Mouse (Mus musculus) layer of hippocampus, adult 2 months (tissue): ENCODE measurements around the gene Hrasls5. TPM values are rescaled to one million over a fixed set of nuclear protein-coding genes. Genes with fewer than 3 reads are reported as not detected.
A peak's percentile ranks its signal among the peaks of the same experiment; 100 is the strongest.

Experiments used
- DNase-seq, 2 experiments: peaks; one replicate each; pipeline ENCODE4 v3.0.0; 2022; ENCODE audit warnings: low spot score in 2 of 2
- H3K27ac ChIP-seq: fragments of 200-600 bp; 2 replicates; pipeline ENCODE4 v1.8.1; 2022
- H3K4me3 ChIP-seq: fragments of 200-600 bp; 2 replicates; pipeline ENCODE4 v1.8.1; 2022; ENCODE audit warnings: mild to moderate bottlenecking
- CTCF ChIP-seq: fragments of 200-600 bp; conservative IDR thresholded peaks from 2 replicates; pipeline ENCODE4 v1.8.1; 2022; ENCODE audit warnings: antibody characterized with exemption, mild to moderate bottlenecking, moderate library complexity
- total RNA-seq, 2 experiments: library from RNA; stranded (reverse); gene quantifications; 2 replicates each; pipeline ENCODE4 v1.2.3; 2021

Gene Hrasls5
- total RNA-seq, 2 experiments from 2014 or later: not detected

- H3K27ac ChIP-seq: no peak overlapping the region
- TF ChIP-seq CTCF: no peak
- no peak for DNase-seq
These were observed 4.0 kb downstream of the Hrasls5 start for GRCm38 (mm10) chr19:7616231-7616930.

DNA sequence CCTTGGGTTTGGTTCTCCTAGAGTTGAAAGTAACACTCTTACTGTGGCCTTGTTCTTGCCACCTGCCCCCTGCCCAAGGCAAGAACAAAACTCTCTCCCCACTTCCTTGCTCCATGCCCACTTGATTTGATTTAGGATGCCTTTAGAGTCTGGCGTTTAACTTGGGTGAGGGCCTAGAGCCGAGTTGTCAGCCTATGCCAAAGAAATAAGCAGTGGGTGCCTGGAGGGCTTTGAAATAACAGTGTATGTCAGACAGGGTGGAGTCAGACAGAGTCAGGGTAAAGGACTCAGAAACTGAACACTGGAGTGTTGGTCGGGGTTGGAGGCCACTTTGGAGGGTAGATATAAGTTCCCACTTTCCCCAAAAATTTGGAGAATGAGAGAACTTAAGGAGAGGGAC lies 4.7 kb downstream of the Hrasls5 start:
- TF ChIP-seq CTCF: no peak
- no peak for DNase-seq

More at GRCm38 (mm10) chr19:7616231-7616930, 4.0 kb downstream of the Hrasls5 start:
- H3K4me3 ChIP-seq: no peak overlapping the region

GRCm38 (mm10) chr19:7617696-7618095 lies 5.4 kb downstream of the Hrasls5 start:
- no peak overlapping the region for H3K27ac ChIP-seq
- DNase-seq: peak; percentile 55 to 72
- H3K4me3 ChIP-seq: no peak overlapping the region
- TF ChIP-seq CTCF: peak; percentile 82

More for the DNA sequence above, 4.7 kb downstream of the Hrasls5 start:
- no peak overlapping the region for H3K4me3 ChIP-seq
- H3K27ac ChIP-seq: no peak overlapping the region

- no peak for TF ChIP-seq CTCF
- DNase-seq: no peak
- Histone ChIP-seq H3K27ac (no peak overlapping the region), H3K4me3 (no peak overlapping the region)
These were observed 20.7 kb downstream of the Hrasls5 start for GRCm38 (mm10) chr19:7633021-7633420.

DNA sequence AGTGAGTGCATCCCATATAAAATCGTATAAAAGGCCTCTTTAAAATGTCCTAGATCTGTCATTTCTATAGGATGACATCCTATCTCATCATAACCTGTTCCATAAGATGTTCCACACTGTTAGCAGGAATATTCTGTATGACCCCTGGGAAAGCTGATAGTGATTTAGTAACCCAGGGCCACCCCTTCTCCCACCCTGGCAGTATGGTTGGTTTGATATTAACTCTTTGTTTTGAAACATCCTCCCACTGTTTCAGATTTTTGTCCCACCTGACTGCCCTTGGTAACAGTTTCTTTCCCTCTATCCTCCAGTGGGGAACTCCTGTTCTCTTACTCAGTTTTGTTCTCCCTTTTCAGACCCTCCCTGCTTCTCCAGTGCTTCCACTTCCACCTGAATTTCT lies 21.4 kb downstream of the Hrasls5 start:
- DNase-seq: no peak
- no peak for TF ChIP-seq CTCF
- Histone ChIP-seq H3K27ac (no peak overlapping the region), H3K4me3 (no peak overlapping the region)

GRCm38 (mm10) chr19:7648913-7649666 lies 36.7 kb downstream of the Hrasls5 start:
- Histone ChIP-seq H3K4me3 (no peak overlapping the region), H3K27ac (no peak overlapping the region)
- no peak for TF ChIP-seq CTCF

GRCm38 (mm10) chr19:7672033-7672432 lies 59.7 kb downstream of the Hrasls5 start:
- no peak for TF ChIP-seq CTCF
- H3K27ac ChIP-seq: no peak overlapping the region
- no peak overlapping the region for H3K4me3 ChIP-seq
- no peak for DNase-seq

More at GRCm38 (mm10) chr19:7648913-7649666, 36.7 kb downstream of the Hrasls5 start:
- no peak for DNase-seq

DNA sequence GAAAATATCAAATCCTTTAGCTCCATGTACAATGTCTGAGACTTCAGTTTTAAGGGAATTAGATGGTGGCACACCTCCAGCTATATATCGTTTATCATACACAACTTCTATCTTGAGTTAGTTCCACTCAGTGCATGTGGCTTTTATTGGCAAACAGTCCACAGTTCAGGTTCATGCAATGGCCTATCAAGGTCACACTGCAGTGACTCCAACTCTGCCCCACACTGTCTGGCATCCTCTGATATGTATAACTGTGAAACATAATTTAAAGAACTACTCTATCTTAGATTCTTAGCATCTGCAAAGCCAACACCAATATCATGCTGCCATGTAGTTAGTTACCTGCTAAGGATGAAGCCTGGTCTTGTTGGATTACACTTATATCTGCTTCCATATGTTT lies 75.6 kb downstream of the Hrasls5 start:
- no peak for DNase-seq
- H3K27ac ChIP-seq: no peak overlapping the region
- H3K4me3 ChIP-seq: no peak overlapping the region
- TF ChIP-seq CTCF: no peak

Other genes starting within 250 kb of the Hrasls5 start
- gene Spindoc, start 229.5 kb upstream of the Hrasls5 start, total RNA-seq: 10 to 100 TPM; 30.2 to 31.7 TPM
- gene 2700081O15Rik, start 194.9 kb upstream of the Hrasls5 start, total RNA-seq: 10 to 100 TPM; 45.7 to 47.4 TPM
- 100 to 1,000 TPM; 733 to 764 TPM for gene Rtn3, start 129.3 kb upstream of the Hrasls5 start, total RNA-seq
- 10 to 100 TPM; 20.5 to 23.0 TPM for gene Atl3, start 118.5 kb upstream of the Hrasls5 start, total RNA-seq
- 10 to 100 TPM; 29.8 to 34.2 TPM for gene Pla2g16, start 55.1 kb upstream of the Hrasls5 start, total RNA-seq
- under 1 TPM; 0.13 to 0.17 TPM for gene Lgals12, start 5.3 kb upstream of the Hrasls5 start, total RNA-seq
- not detected for gene Slc22a19, start 98.8 kb downstream of the Hrasls5 start, total RNA-seq
- gene Slc22a26, start 190.1 kb downstream of the Hrasls5 start, total RNA-seq: not detected